Mouse (Mus musculus) erythroblast, embryonic 14.5 days (primary cell): Measurements from ENCODE around the gene Letmd1. TPM values are rescaled to one million over a fixed set of nuclear protein-coding genes. Genes with fewer than 3 reads are reported as not detected.
A peak's percentile ranks its signal among the peaks of the same experiment; 100 is the strongest.

Experiments
- H3K27me3 ChIP-seq: 2 replicates; pipeline ENCODE4 v1.6.1; 2012; ENCODE audit warnings: inconsistent platforms; ENCODE audit not compliant: control insufficient read depth
- H3K36me3 ChIP-seq: 2 replicates; pipeline ENCODE4 v1.6.1; 2012; ENCODE audit warnings: mild to moderate bottlenecking, inconsistent platforms; ENCODE audit not compliant: control insufficient read depth
- H3K4me1 ChIP-seq: 2 replicates; pipeline ENCODE4 v1.6.1; 2012; ENCODE audit warnings: inconsistent platforms; ENCODE audit not compliant: control insufficient read depth
- H3K4me3 ChIP-seq: replicated peaks from 2 replicates; pipeline ENCODE3; 2012; ENCODE audit warnings: moderate library complexity, mild to moderate bottlenecking, inconsistent platforms
- H3K9me3 ChIP-seq: 2 replicates; pipeline ENCODE4 v1.6.1; 2012; ENCODE audit warnings: low read length, inconsistent platforms, mixed read lengths; ENCODE audit not compliant: control insufficient read depth
- GATA1 ChIP-seq: IDR thresholded peaks from 2 replicates; pipeline ENCODE4 v1.6.1; 2012; ENCODE audit warnings: low read length, inconsistent platforms, mixed read lengths
- TAL1 ChIP-seq: IDR thresholded peaks from 3 replicates; pipeline ENCODE4 v1.6.1; 2012; ENCODE audit warnings: low read length, inconsistent platforms, mixed read lengths
- polyA plus RNA-seq: library from polyadenylated mRNA; stranded (reverse); fragments of >175 nt; gene quantifications from 2 replicates; pipeline ENCODE4 v1.2.3, GENCODE M21; 2012

Letmd1 gene
- polyA plus RNA-seq, 1 experiment = 0.62 TPM

GRCm38 (mm10) chr15:100424396-100425122, 44.3 kb upstream of the Letmd1 start, which contains the start of gene Slc11a2:
Slc11a2 (minus strand) TSS chr15:100425072.
- Histone ChIP-seq H3K4me3 (peak within 1 kb of the TSS; percentile 93), H3K4me1 (peaks cover 43% of the 10 kb centered on the region), H3K27me3 (peaks cover 45% of the 10 kb centered on the region), H3K36me3 (peaks cover 16% of the 10 kb centered on the region), H3K9me3 (peaks cover 2% of the 10 kb centered on the region; the same call in 1 of the 2 replicates)
- TF ChIP-seq GATA1 = no peak
- TF ChIP-seq TAL1 = no peak

DNA sequence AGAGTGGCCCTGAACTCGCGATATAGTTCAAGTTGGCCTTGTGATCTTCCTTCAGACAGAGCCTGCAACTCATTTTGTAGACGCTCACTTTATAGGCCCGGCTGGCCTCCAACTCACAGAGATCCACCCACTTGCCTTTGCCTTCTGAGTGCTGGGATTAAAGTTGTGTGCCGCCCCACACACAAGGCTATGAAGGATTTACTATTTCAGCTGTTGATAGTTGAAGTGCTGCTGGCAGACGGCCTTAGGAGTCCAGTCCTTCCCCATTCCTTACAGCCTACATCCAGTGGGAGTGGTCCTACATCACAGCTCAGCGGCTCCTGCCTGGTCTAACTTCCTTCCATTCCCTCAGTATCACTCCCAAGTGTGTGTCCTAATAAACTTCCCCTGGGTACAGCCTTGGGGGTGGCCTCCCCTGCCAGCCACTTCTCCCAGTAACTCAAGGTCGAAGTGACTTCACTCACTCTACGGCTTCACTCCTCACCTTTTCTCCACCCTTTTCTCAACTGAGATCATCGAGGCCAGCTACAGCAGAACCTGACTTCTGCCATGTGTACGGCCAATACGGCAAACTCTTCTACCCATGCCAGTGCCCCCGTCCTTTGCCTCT, 40.4 kb upstream of the Letmd1 start:
- peaks cover 2% of the 10 kb centered on the region; the same call in 1 of the 2 replicates for H3K9me3 ChIP-seq
- TF ChIP-seq GATA1 (no peak), TAL1 (no peak)
- no peaks in the 10 kb centered on the region for H3K36me3 ChIP-seq
- peaks cover 29% of the 10 kb centered on the region for H3K4me1 ChIP-seq
- peaks cover 43% of the 10 kb centered on the region for H3K27me3 ChIP-seq
- H3K4me3 ChIP-seq = no peak overlapping the region

DNA sequence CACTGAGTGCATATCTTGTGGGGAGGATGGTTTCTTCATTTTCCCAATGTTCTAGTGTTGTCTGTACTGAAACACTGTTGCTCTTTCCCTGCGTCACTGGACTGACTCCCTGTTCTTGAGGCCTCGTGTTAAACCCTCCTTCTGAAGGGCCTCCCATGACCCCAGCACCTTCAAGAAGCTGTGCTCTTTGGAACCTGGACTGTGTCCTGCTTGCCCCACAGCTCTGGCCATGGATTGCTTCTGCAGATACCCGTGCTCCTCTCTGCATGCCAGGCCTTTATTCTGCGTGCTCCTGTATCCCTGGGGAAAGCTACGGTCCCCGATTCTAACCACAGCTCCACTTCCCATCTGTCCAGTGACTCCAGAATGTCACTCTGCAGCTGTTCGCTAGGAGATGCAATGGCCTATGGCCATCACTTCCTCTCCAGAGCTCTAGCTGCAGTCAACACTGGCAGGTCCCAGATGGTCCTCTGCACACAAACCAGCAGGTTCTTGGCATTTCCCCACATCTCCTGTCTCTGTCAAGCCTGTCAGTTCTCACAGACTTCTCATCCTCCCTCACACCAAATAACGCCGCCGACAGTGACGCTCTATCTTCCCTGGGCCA, 38.8 kb upstream of the Letmd1 start:
- TF ChIP-seq TAL1 = no peak
- no peak for TF ChIP-seq GATA1
- H3K36me3 ChIP-seq = no peaks in the 10 kb centered on the region
- no peak overlapping the region for H3K4me3 ChIP-seq
- H3K4me1 ChIP-seq = peaks cover 30% of the 10 kb centered on the region
- peaks cover 5% of the 10 kb centered on the region; the same call in 1 of the 2 replicates for H3K9me3 ChIP-seq
- peaks cover 26% of the 10 kb centered on the region for H3K27me3 ChIP-seq

- no peak overlapping the region for H3K4me3 ChIP-seq
- H3K36me3 ChIP-seq = no peaks in the 10 kb centered on the region
- H3K9me3 ChIP-seq = peaks cover 6% of the 10 kb centered on the region; the same call in 1 of the 2 replicates
- TF ChIP-seq GATA1 (peak; percentile 40), TAL1 (peak; percentile 40; the same call in 1 of the 3 replicates)
- H3K27me3 ChIP-seq = no peaks in the 10 kb centered on the region
- H3K4me1 ChIP-seq = peaks cover 33% of the 10 kb centered on the region
These were observed 35.6 kb upstream of the Letmd1 start for GRCm38 (mm10) chr15:100433234-100433633.

- no peaks in the 10 kb centered on the region for H3K36me3 ChIP-seq
- TF ChIP-seq GATA1 = no peak
- TF ChIP-seq TAL1 = no peak
- peaks cover 6% of the 10 kb centered on the region; the same call in 1 of the 2 replicates for H3K9me3 ChIP-seq
- no peaks in the 10 kb centered on the region for H3K27me3 ChIP-seq
- peaks cover 35% of the 10 kb centered on the region for H3K4me1 ChIP-seq
- no peak overlapping the region for H3K4me3 ChIP-seq
These were observed 32.7 kb upstream of the Letmd1 start for GRCm38 (mm10) chr15:100436112-100436511.

DNA sequence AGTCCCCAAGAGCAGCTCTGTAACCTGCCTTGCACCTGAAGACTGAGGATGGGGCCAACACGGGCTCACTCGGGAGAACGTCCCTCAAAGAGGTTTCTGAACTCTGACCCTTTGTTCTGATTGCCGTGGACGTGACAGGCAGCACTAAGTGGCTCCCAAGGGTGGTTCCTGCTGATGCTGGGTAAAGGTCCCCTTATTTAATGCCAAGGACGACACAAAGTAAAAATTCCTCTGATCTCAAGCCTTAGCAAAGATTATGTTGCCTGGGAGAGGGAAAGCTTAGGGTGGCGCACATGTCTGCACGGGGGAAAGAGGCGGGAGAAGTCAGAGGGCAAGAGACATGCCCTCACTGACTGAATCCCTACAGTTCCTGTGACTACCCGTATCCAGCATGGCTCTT, 32.3 kb upstream of the Letmd1 start:
- H3K27me3 ChIP-seq = no peaks in the 10 kb centered on the region
- H3K4me3 ChIP-seq = no peak overlapping the region
- no peaks in the 10 kb centered on the region for H3K36me3 ChIP-seq
- H3K9me3 ChIP-seq = peaks cover 6% of the 10 kb centered on the region; the same call in 1 of the 2 replicates
- TF ChIP-seq GATA1 = no peak
- TF ChIP-seq TAL1 = no peak
- peaks cover 35% of the 10 kb centered on the region for H3K4me1 ChIP-seq

GRCm38 (mm10) chr15:100443126-100443922, 25.5 kb upstream of the Letmd1 start:
- Histone ChIP-seq H3K27me3 (no peaks in the 10 kb centered on the region), H3K4me1 (peaks cover 22% of the 10 kb centered on the region)

DNA sequence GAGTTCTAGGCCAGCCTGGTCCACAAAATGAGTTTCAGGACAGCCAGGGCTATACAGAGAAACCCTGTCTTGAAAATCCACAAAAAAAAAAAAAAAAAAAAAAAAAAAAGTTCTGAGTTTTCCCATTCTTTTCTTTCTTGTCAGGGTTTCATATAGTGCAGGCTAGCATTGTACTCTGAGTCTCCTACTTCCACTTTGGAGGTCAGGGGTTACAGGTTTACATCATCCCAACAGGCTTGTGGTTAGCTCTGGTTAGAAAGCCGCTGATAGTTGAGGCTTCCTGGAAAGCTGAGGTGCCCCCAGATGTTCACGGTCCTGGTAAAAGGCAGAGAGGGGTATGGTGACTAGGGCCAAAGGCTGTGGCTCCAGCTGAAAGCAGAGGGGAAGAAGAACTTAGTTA, 21.9 kb upstream of the Letmd1 start:
- Histone ChIP-seq H3K36me3 (no peaks in the 10 kb centered on the region), H3K27me3 (no peaks in the 10 kb centered on the region; the same call in 1 of the 2 replicates), H3K4me1 (peaks cover 18% of the 10 kb centered on the region), H3K4me3 (no peak overlapping the region), H3K9me3 (no peaks in the 10 kb centered on the region)
- TF ChIP-seq GATA1 (no peak), TAL1 (no peak)

More at GRCm38 (mm10) chr15:100443126-100443922, 25.5 kb upstream of the Letmd1 start:
- no peak for TF ChIP-seq TAL1
- TF ChIP-seq GATA1 = no peak; the same call in 1 of the 2 replicates
- Histone ChIP-seq H3K4me3 (peak overlapping the region; percentile 65), H3K36me3 (no peaks in the 10 kb centered on the region), H3K9me3 (no peaks in the 10 kb centered on the region)
